Mouse (Mus musculus): ENCODE data around the gene Nubp2. TPM values are rescaled to one million over a fixed set of nuclear protein-coding genes. Genes with fewer than 3 reads are reported as not detected.

Gene Nubp2
- polyA plus RNA-seq, 1 experiment from 2014 or later, result 81.3 TPM

- Histone ChIP-seq H3K27ac (no peak overlapping the region), H3K4me3 (peak overlapping the region; percentile 1; the same call in 1 of the 2 replicates), H3K27me3 (ENCODE audit: poor library complexity, severe bottlenecking) (no peaks in the 10 kb centered on the region), H3K4me1 (peaks cover 38% of the 10 kb centered on the region), H3K9me3 (no peaks in the 10 kb centered on the region), H3K36me3 (replicated peaks) (peaks cover 55% of the 10 kb centered on the region)
- 89% methylated on average over 19 of the region's 19 CpGs for WGBS
- DNase-seq (ENCODE audit: extremely low spot score, low spot score), result no peak
These were observed 4.3 kb upstream of the Nubp2 start for GRCm38 (mm10) chr17:24890151-24891092.

- peaks cover 63% of the 10 kb centered on the region for H3K36me3 ChIP-seq (replicated peaks)
- peaks cover 38% of the 10 kb centered on the region for H3K4me1 ChIP-seq
- no peak overlapping the region for H3K27ac ChIP-seq
- no peaks in the 10 kb centered on the region for H3K9me3 ChIP-seq
- no peak overlapping the region for H3K4me3 ChIP-seq
- no peak for DNase-seq (ENCODE audit: extremely low spot score, low spot score)
- 91% methylated on average over 3 of the region's 3 CpGs for WGBS
- H3K27me3 ChIP-seq (ENCODE audit: poor library complexity, severe bottlenecking), result no peaks in the 10 kb centered on the region
These were observed 2.7 kb upstream of the Nubp2 start for GRCm38 (mm10) chr17:24888862-24889261.

- Histone ChIP-seq H3K27ac (peak overlapping the region; percentile 87), H3K36me3 (replicated peaks) (peaks cover 63% of the 10 kb centered on the region), H3K4me1 (peaks cover 28% of the 10 kb centered on the region), H3K27me3 (ENCODE audit: poor library complexity, severe bottlenecking) (no peaks in the 10 kb centered on the region), H3K4me3 (peak overlapping the region; percentile 77), H3K9me3 (no peaks in the 10 kb centered on the region)
- WGBS, result 70% methylated on average over 18 of the region's 18 CpGs
- DNase-seq (ENCODE audit: extremely low spot score, low spot score), result no peak
These were observed 1.3 kb upstream of the Nubp2 start for GRCm38 (mm10) chr17:24887291-24888080.

- WGBS, result 1% methylated on average over 18 of the region's 18 CpGs
- DNase-seq (ENCODE audit: extremely low spot score, low spot score), result no peak
- Histone ChIP-seq H3K4me1 (peaks cover 30% of the 10 kb centered on the region), H3K27ac (peak overlapping the region; percentile 87), H3K27me3 (ENCODE audit: poor library complexity, severe bottlenecking) (no peaks in the 10 kb centered on the region), H3K36me3 (replicated peaks) (peaks cover 63% of the 10 kb centered on the region), H3K9me3 (no peaks in the 10 kb centered on the region), H3K4me3 (peak overlapping the region; percentile 77)
These were observed 753 bp upstream of the Nubp2 start for GRCm38 (mm10) chr17:24886932-24887271.

GRCm38 (mm10) chr17:24885356-24886133, 604 bp downstream of the Nubp2 start:
- H3K27me3 ChIP-seq (ENCODE audit: poor library complexity, severe bottlenecking), result no peaks in the 10 kb centered on the region
- WGBS, result 26% methylated on average over 22 of the region's 22 CpGs

GRCm38 (mm10) chr17:24884391-24884790, 1.8 kb downstream of the Nubp2 start:
- 87% methylated on average over 6 of the region's 6 CpGs for WGBS
- peak overlapping the region; percentile 77; the same call in 1 of the 2 replicates for H3K4me3 ChIP-seq
- no peak for DNase-seq (ENCODE audit: extremely low spot score, low spot score)
- H3K4me1 ChIP-seq, result peaks cover 36% of the 10 kb centered on the region
- no peaks in the 10 kb centered on the region for H3K9me3 ChIP-seq
- H3K27me3 ChIP-seq (ENCODE audit: poor library complexity, severe bottlenecking), result no peaks in the 10 kb centered on the region
- H3K36me3 ChIP-seq (replicated peaks), result peaks cover 39% of the 10 kb centered on the region
- no peak overlapping the region for H3K27ac ChIP-seq

More at GRCm38 (mm10) chr17:24885356-24886133, 604 bp downstream of the Nubp2 start:
- Histone ChIP-seq H3K4me3 (peak overlapping the region; percentile 77), H3K36me3 (replicated peaks) (peaks cover 51% of the 10 kb centered on the region), H3K27ac (peak overlapping the region; percentile 66), H3K4me1 (peaks cover 36% of the 10 kb centered on the region), H3K9me3 (no peaks in the 10 kb centered on the region)
- DNase-seq (ENCODE audit: extremely low spot score, low spot score), result no peak

- H3K4me3 ChIP-seq, result no peak overlapping the region
- H3K27me3 ChIP-seq (ENCODE audit: poor library complexity, severe bottlenecking), result no peaks in the 10 kb centered on the region
- WGBS, result 48% methylated on average over 7 of the region's 7 CpGs
- peaks cover 37% of the 10 kb centered on the region for H3K4me1 ChIP-seq
- peaks cover 29% of the 10 kb centered on the region for H3K36me3 ChIP-seq (replicated peaks)
- H3K9me3 ChIP-seq, result no peaks in the 10 kb centered on the region
- DNase-seq (ENCODE audit: extremely low spot score, low spot score), result no peak
- no peak overlapping the region for H3K27ac ChIP-seq
These were observed 4.3 kb downstream of the Nubp2 start for GRCm38 (mm10) chr17:24881738-24882440.

- H3K27me3 ChIP-seq (ENCODE audit: poor library complexity, severe bottlenecking), result no peaks in the 10 kb centered on the region
- peaks cover 22% of the 10 kb centered on the region for H3K4me1 ChIP-seq
- 75% methylated on average over 8 of the region's 8 CpGs for WGBS
- H3K4me3 ChIP-seq, result no peak overlapping the region
- H3K36me3 ChIP-seq (replicated peaks), result peaks cover 18% of the 10 kb centered on the region
- no peaks in the 10 kb centered on the region for H3K9me3 ChIP-seq
- DNase-seq (ENCODE audit: extremely low spot score, low spot score), result no peak
- no peak overlapping the region for H3K27ac ChIP-seq
These were observed 7.6 kb downstream of the Nubp2 start for GRCm38 (mm10) chr17:24878531-24878930.

GRCm38 (mm10) chr17:24878117-24878397, 8.1 kb downstream of the Nubp2 start:
- H3K9me3 ChIP-seq, result no peaks in the 10 kb centered on the region
- H3K4me3 ChIP-seq, result no peak overlapping the region
- H3K27ac ChIP-seq, result peak overlapping the region; percentile 48
- DNase-seq (ENCODE audit: extremely low spot score, low spot score), result no peak
- whole genome bisulfite sequencing, result 39% methylated on average over 5 of the region's 5 CpGs
- H3K36me3 ChIP-seq (replicated peaks), result peaks cover 13% of the 10 kb centered on the region
- H3K4me1 ChIP-seq, result peaks cover 22% of the 10 kb centered on the region
- H3K27me3 ChIP-seq (ENCODE audit: poor library complexity, severe bottlenecking), result no peaks in the 10 kb centered on the region

GRCm38 (mm10) chr17:24877336-24878116, 8.6 kb downstream of the Nubp2 start:
- WGBS, result 71% methylated on average over 10 of the region's 10 CpGs
- DNase-seq (ENCODE audit: extremely low spot score, low spot score), result no peak
- no peaks in the 10 kb centered on the region for H3K9me3 ChIP-seq
- H3K27ac ChIP-seq, result peak overlapping the region; percentile 48
- H3K4me1 ChIP-seq, result peaks cover 22% of the 10 kb centered on the region
- H3K4me3 ChIP-seq, result no peak overlapping the region
- peaks cover 8% of the 10 kb centered on the region for H3K36me3 ChIP-seq (replicated peaks)
- H3K27me3 ChIP-seq (ENCODE audit: poor library complexity, severe bottlenecking), result no peaks in the 10 kb centered on the region

GRCm38 (mm10) chr17:24874989-24875388, 11.2 kb downstream of the Nubp2 start:
- no peak overlapping the region for H3K27ac ChIP-seq
- no peak overlapping the region for H3K4me3 ChIP-seq
- H3K27me3 ChIP-seq (ENCODE audit: poor library complexity, severe bottlenecking), result no peaks in the 10 kb centered on the region
- DNase-seq (ENCODE audit: extremely low spot score, low spot score), result no peak
- peaks cover 14% of the 10 kb centered on the region for H3K4me1 ChIP-seq
- no peaks in the 10 kb centered on the region for H3K9me3 ChIP-seq
- WGBS, result 80% methylated on average over 8 of the region's 8 CpGs
- no peaks in the 10 kb centered on the region for H3K36me3 ChIP-seq (replicated peaks)
